Mouse (Mus musculus): Measurements from ENCODE around the gene Glb1l3.
"Not testable (repeated sequence)": the region's sequence is repeated elsewhere in the genome, so short reads cannot be mapped to it uniquely, and the experiment has no call there.

The Glb1l3 gene

GRCm38 (mm10) chr9:26860751-26861150 is at the start of gene Glb1l3:
TSS of gene Glb1l3 (minus strand) at chr9:26860890.
- ATAC-seq (ENCODE audit: low TSS enrichment), result no peak

- not testable (repeated sequence) for ATAC-seq (ENCODE audit: low TSS enrichment)
Observed at GRCm38 (mm10) chr9:26869856-26870255, 9.2 kb upstream of the Glb1l3 start.

GRCm38 (mm10) chr9:26831089-26831488 is 29.6 kb downstream of the Glb1l3 start:
- no peak for ATAC-seq (ENCODE audit: low TSS enrichment)

GRCm38 (mm10) chr9:26819942-26820341 is 40.7 kb downstream of the Glb1l3 start:
- no peak for ATAC-seq (ENCODE audit: low TSS enrichment)

GRCm38 (mm10) chr9:26808735-26809134 is 52.0 kb downstream of the Glb1l3 start:
- ATAC-seq (ENCODE audit: low TSS enrichment), result no peak

- peak; percentile 98 for ATAC-seq (ENCODE audit: low TSS enrichment)
Observed at GRCm38 (mm10) chr9:26805935-26806666, 54.6 kb downstream of the Glb1l3 start, which contains the start of gene Glb1l2. TSS of gene Glb1l2 (minus strand) at chr9:26806468.

- no peak for ATAC-seq (ENCODE audit: low TSS enrichment)
Observed at GRCm38 (mm10) chr9:26804321-26804720, 56.4 kb downstream of the Glb1l3 start.

GRCm38 (mm10) chr9:26800357-26800756 is 60.3 kb downstream of the Glb1l3 start:
- no peak for ATAC-seq (ENCODE audit: low TSS enrichment)

- ATAC-seq (ENCODE audit: low TSS enrichment), result no peak
Observed at GRCm38 (mm10) chr9:26798731-26799130, 62.0 kb downstream of the Glb1l3 start.

GRCm38 (mm10) chr9:26798205-26798604 is 62.5 kb downstream of the Glb1l3 start:
- no peak for ATAC-seq (ENCODE audit: low TSS enrichment)

GRCm38 (mm10) chr9:26792829-26793228 is 67.9 kb downstream of the Glb1l3 start:
- no peak for ATAC-seq (ENCODE audit: low TSS enrichment)

- ATAC-seq (ENCODE audit: low TSS enrichment), result peak; percentile 86
Observed at GRCm38 (mm10) chr9:26783414-26783975, 77.2 kb downstream of the Glb1l3 start.

- no peak for ATAC-seq (ENCODE audit: low TSS enrichment)
Observed at GRCm38 (mm10) chr9:26778421-26778820, 82.3 kb downstream of the Glb1l3 start.

- peak; percentile 82 for ATAC-seq (ENCODE audit: low TSS enrichment)
Observed at GRCm38 (mm10) chr9:26776122-26776902, 84.4 kb downstream of the Glb1l3 start.

- ATAC-seq (ENCODE audit: low TSS enrichment), result no peak
Observed at GRCm38 (mm10) chr9:26775700-26776099, 85.0 kb downstream of the Glb1l3 start.

- no peak for ATAC-seq (ENCODE audit: low TSS enrichment)
Observed at GRCm38 (mm10) chr9:26768181-26768580, 92.5 kb downstream of the Glb1l3 start.

Data from frontal cortex, adult (tissue).